Mouse (Mus musculus) CH12.LX (cell line): Measurements from ENCODE around the gene Nudt21. TPM values are rescaled to one million over a fixed set of nuclear protein-coding genes. Genes with fewer than 3 reads are reported as not detected.
A peak's percentile ranks its signal among the peaks of the same experiment; 100 is the strongest.

ENCODE experiments used
- DNase-seq: peaks from one replicate; pipeline ENCODE4 v3.0.0-alpha.2; 2013; ENCODE audit errors: extremely low read depth
- H3K27ac ChIP-seq: 2 replicates; pipeline ENCODE4 v1.5.1; 2012; ENCODE audit warnings: low read depth, mild to moderate bottlenecking, control low read depth, moderate library complexity; ENCODE audit not compliant: insufficient read depth
- H3K27me3 ChIP-seq: replicated peaks from 2 replicates; pipeline ENCODE3; 2012; ENCODE audit warnings: inconsistent platforms
- H3K36me3 ChIP-seq, 2 experiments: replicated peaks in 1 of 2; 2 replicates each; pipeline versions ENCODE3 to v1.6.1; 2012; ENCODE audit warnings: inconsistent platforms in 1 of 2, low read length in 1 of 2, mild to moderate bottlenecking in 1 of 2, mixed read lengths in 1 of 2, moderate library complexity in 1 of 2; ENCODE audit not compliant: control insufficient read depth in 1 of 2, insufficient read depth in 1 of 2
- H3K4me1 ChIP-seq, 2 experiments: 2 replicates each; pipeline ENCODE4 v1.6.1; 2012; ENCODE audit warnings: inconsistent platforms in 1 of 2, moderate library complexity in 1 of 2; ENCODE audit not compliant: insufficient read depth in 2 of 2, control insufficient read depth in 1 of 2
- H3K4me2 ChIP-seq: 2 replicates; pipeline ENCODE4 v1.6.1; 2012; ENCODE audit warnings: low read depth, mild to moderate bottlenecking, control low read depth; ENCODE audit not compliant: poor library complexity, insufficient read depth, severe bottlenecking
- H3K4me3 ChIP-seq, 3 experiments: fragments of 150-350 bp in 1 of 3; sonication (generic) in 1 of 3; replicated peaks in 1 of 3; 2 replicates each; pipeline versions ENCODE3 to v1.5.1; 2011 to 2012; ENCODE audit warnings: low read depth in 2 of 3, low read length in 2 of 3, mild to moderate bottlenecking in 2 of 3, moderate library complexity in 2 of 3, control low read depth in 1 of 3, improper control_type of control experiment in 1 of 3, inconsistent platforms in 1 of 3, mixed read lengths in 1 of 3; ENCODE audit not compliant: poor library complexity in 1 of 3
- H3K79me2 ChIP-seq: replicated peaks from 2 replicates; pipeline ENCODE4 v1.6.1; 2012; ENCODE audit warnings: mild to moderate bottlenecking, moderate library complexity; ENCODE audit not compliant: control insufficient read depth, poor library complexity, insufficient read depth, severe bottlenecking; ENCODE audit errors: extremely low read depth
- H3K9ac ChIP-seq: 2 replicates; pipeline ENCODE4 v1.6.1; 2012; ENCODE audit warnings: low read depth, mild to moderate bottlenecking, control low read depth, moderate library complexity; ENCODE audit not compliant: insufficient read depth
- H3K9me3 ChIP-seq: replicated peaks from 2 replicates; pipeline ENCODE3; 2012; ENCODE audit warnings: low read length, inconsistent platforms, mixed read lengths
- CTCF ChIP-seq, 2 experiments: IDR thresholded peaks in 1 of 2; conservative IDR thresholded peaks in 1 of 2; 2 replicates each; pipeline ENCODE4 v1.5.1; 2011 to 2012; ENCODE audit warnings: low read depth in 2 of 2, low read length in 2 of 2, improper control_type of control experiment in 1 of 2, inconsistent platforms in 1 of 2, mild to moderate bottlenecking in 1 of 2, moderate library complexity in 1 of 2
- E2F4 ChIP-seq: IDR thresholded peaks from 2 replicates; pipeline ENCODE4 v1.6.1; 2011; ENCODE audit warnings: low read depth, low read length, improper control_type of control experiment; ENCODE audit not compliant: insufficient replicate concordance
- ETS1 ChIP-seq: conservative IDR thresholded peaks from 2 replicates; pipeline ENCODE4 v1.6.1; 2012; ENCODE audit warnings: low read depth, mild to moderate bottlenecking, inconsistent platforms, low read length, improper control_type of control experiment, moderate library complexity
- HCFC1 ChIP-seq: IDR thresholded peaks from 2 replicates; pipeline ENCODE4 v1.6.1; 2012; ENCODE audit warnings: low read depth, mild to moderate bottlenecking, inconsistent platforms, low read length, improper control_type of control experiment
- IRF4 ChIP-seq: IDR thresholded peaks from 2 replicates; pipeline ENCODE4 v1.6.1; 2014; ENCODE audit warnings: low read depth, mild to moderate bottlenecking, inconsistent platforms, low read length, improper control_type of control experiment
- JUN ChIP-seq: IDR thresholded peaks from 2 replicates; pipeline ENCODE4 v1.6.1; 2011; ENCODE audit warnings: low read depth, mild to moderate bottlenecking, low read length, improper control_type of control experiment, moderate library complexity; ENCODE audit not compliant: insufficient read depth
- KAT2A ChIP-seq: IDR thresholded peaks from 2 replicates; pipeline ENCODE4 v1.6.1; 2012; ENCODE audit warnings: low read length, improper control_type of control experiment, inconsistent platforms; ENCODE audit not compliant: insufficient replicate concordance
- MAX ChIP-seq: IDR thresholded peaks from 2 replicates; pipeline ENCODE4 v1.6.1; 2011; ENCODE audit warnings: low read length, improper control_type of control experiment
- MAZ ChIP-seq: IDR thresholded peaks from 2 replicates; pipeline ENCODE4 v1.6.1; 2012; ENCODE audit warnings: low read depth, mild to moderate bottlenecking, inconsistent platforms, low read length, improper control_type of control experiment, moderate library complexity
- MYC ChIP-seq: IDR thresholded peaks from 2 replicates; pipeline ENCODE4 v1.6.1; 2011; ENCODE audit warnings: low read depth, mild to moderate bottlenecking, improper control_type of control experiment, low read length
- NRF1 ChIP-seq: IDR thresholded peaks from 2 replicates; pipeline ENCODE4 v1.6.1; 2014; ENCODE audit warnings: low read depth, mild to moderate bottlenecking, inconsistent platforms, low read length, improper control_type of control experiment, moderate library complexity
- PAX5 ChIP-seq: IDR thresholded peaks from 2 replicates; pipeline ENCODE4 v1.6.1; 2012; ENCODE audit warnings: low read length, inconsistent platforms, mixed read lengths
- SMC3 ChIP-seq: IDR thresholded peaks from 2 replicates; pipeline ENCODE4 v1.6.1; 2011; ENCODE audit warnings: low read depth, low read length, improper control_type of control experiment
- TBP ChIP-seq: conservative IDR thresholded peaks from 2 replicates; pipeline ENCODE4 v1.6.1; 2011; ENCODE audit warnings: low read depth, low read length, improper control_type of control experiment
- TCF12 ChIP-seq: IDR thresholded peaks from 2 replicates; pipeline ENCODE4 v1.6.1; 2014; ENCODE audit warnings: low read depth, mild to moderate bottlenecking, inconsistent platforms, low read length, improper control_type of control experiment
- USF1 ChIP-seq: IDR thresholded peaks from 2 replicates; pipeline ENCODE4 v1.6.1; 2014; ENCODE audit warnings: low read depth, mild to moderate bottlenecking, inconsistent platforms, low read length, improper control_type of control experiment
- ZC3H11A ChIP-seq: IDR thresholded peaks from 2 replicates; pipeline ENCODE4 v1.6.1; 2012; ENCODE audit warnings: low read depth, mild to moderate bottlenecking, inconsistent platforms, low read length, improper control_type of control experiment
- ZKSCAN1 ChIP-seq: IDR thresholded peaks from 2 replicates; pipeline ENCODE4 v1.6.1; 2012; ENCODE audit warnings: low read depth, inconsistent platforms, low read length, improper control_type of control experiment, borderline replicate concordance
- dilution Hi-C: fragments of 300-500 bp; cut with MboI; formaldehyde crosslinking; loops from 2 replicates; pipeline ENCODE4 v1.14.3; 2020; ENCODE audit warnings: low sequenced_read_pairs; ENCODE audit not compliant: extremely low pct_unique_long_range_greater_than_20kb, extremely low pct_ligation_motif_present
- in situ Hi-C: fragments of 300-500 bp; cut with MboI; formaldehyde crosslinking; loops from 3 replicates; pipeline ENCODE4 v1.14.3; 2019; ENCODE audit warnings: low sequenced_read_pairs, low pct_ligation_motif_present, low pct_unique_long_range_greater_than_20kb, mixed read lengths
- polyA plus RNA-seq: library from polyadenylated mRNA; unstranded; fragments of >175 nt; gene quantifications from 2 replicates; pipeline ENCODE4 v1.2.1, GENCODE M21; 2012; ENCODE audit warnings: low read depth; ENCODE audit not compliant: insufficient read length
- total RNA-seq, 2 experiments: library from RNA; depleted of rRNA; stranded (reverse); fragments of 300-350 nt in 1 of 2; fragments of >200 nt in 1 of 2; gene quantifications; 2 replicates each; pipeline ENCODE4 v1.2.3; 2012 to 2014

The Nudt21 gene
- total and polyA plus RNA-seq, 3 experiments: 91.0 to 247 (median 142) TPM

DNA sequence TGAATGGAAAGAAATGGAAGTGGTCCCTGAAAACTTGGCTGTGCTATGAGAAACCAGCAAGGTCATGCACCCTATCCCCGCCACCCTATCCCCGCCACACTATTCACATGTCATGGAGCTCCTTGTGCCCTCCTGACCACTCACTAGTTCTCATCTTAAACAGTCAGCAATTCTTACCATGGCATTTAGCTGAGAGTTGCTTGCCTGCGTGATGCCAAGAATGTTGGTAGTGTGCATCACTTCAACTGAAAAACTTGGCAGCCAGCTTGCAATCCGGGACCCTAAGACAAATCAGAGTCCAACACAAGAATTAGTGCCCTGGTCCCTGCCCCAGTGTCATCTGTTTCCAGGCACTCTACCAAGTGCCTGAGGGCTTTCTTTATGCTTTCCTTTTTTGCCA lies 56.7 kb downstream of the Nudt21 start:
- Histone ChIP-seq H3K4me2 (no peak overlapping the region), H3K36me3 (peaks cover 80 to 93% of the 10 kb centered on the region in 2 experiments), H3K27ac (no peak overlapping the region), H3K9ac (no peak overlapping the region), H3K9me3 (peaks cover 2% of the 10 kb centered on the region), H3K4me1 (peaks cover 0 to 4% of the 10 kb centered on the region in 2 experiments; a peak in 1 of 4 replicates), H3K27me3 (no peaks in the 10 kb centered on the region), H3K4me3 (no peak overlapping the region), H3K79me2 (no peaks in the 10 kb centered on the region; the same call in 1 of the 2 replicates)
- no peak for TF ChIP-seq IRF4
- TF ChIP-seq E2F4: no peak
- no peak for DNase-seq
- dilution Hi-C loops: no loop called here
- in situ Hi-C loops: no loop called here

DNA sequence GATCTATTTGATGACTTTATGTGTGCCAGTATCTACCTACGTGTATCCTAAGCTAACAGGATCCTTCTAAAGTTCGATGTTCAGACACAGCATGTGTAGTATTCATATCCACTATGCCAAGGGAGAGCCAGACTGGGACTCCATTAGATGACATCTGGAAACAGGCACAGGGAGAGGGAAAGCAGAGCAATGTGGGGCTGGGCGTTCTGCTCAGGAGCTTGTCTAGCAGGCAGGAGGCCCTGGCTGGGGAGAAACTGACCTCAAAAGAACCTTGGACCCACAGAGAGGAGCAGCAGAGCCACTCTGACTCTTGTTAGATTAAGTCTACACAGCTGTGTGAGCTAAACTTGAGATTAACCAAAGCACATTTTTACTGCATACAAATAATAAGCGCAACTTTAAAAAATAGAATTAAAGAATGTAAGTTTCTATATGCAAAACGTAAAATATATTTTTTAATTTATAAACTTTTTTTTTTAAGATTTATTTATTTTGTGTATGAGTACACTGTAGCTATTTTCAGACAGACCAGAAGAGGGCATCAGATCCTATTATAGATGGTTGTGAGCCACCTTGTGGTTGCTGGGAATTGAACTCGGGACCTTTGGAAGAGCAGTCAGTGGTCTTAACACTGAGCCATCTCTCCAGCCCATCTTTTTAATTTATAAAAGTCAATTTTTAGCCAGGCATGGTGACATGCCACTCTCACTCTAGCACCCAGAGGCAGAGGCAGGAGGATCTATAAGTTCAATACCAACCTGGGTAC lies 60.2 kb downstream of the Nudt21 start:
- dilution Hi-C loops (no loop called here), in situ Hi-C loops (no loop called here)
- peaks cover 2% of the 10 kb centered on the region for H3K9me3 ChIP-seq
- H3K36me3 ChIP-seq: peaks cover 84 to 92% of the 10 kb centered on the region in 2 experiments
- DNase-seq: no peak
- H3K27ac ChIP-seq: no peak overlapping the region
- H3K4me2 ChIP-seq: no peak overlapping the region
- TF ChIP-seq TBP: no peak
- peak in 1 of 2 experiments; percentile 41; a peak in 2 of 4 replicates for TF ChIP-seq CTCF (conservative IDR thresholded peaks at IDR 0.05 in 1 of 2, IDR thresholded peaks at IDR 0.05 in 1 of 2; ENCODE audit: low read depth in 2 of 2, low read length in 2 of 2)
- no peaks in the 10 kb centered on the region for H3K27me3 ChIP-seq
- no peak overlapping the region for H3K4me3 ChIP-seq
- H3K4me1 ChIP-seq: no peaks in the 10 kb centered on the region; a peak in 1 of 4 replicates
- no peaks in the 10 kb centered on the region for H3K79me2 ChIP-seq
- H3K9ac ChIP-seq: no peak overlapping the region

DNA sequence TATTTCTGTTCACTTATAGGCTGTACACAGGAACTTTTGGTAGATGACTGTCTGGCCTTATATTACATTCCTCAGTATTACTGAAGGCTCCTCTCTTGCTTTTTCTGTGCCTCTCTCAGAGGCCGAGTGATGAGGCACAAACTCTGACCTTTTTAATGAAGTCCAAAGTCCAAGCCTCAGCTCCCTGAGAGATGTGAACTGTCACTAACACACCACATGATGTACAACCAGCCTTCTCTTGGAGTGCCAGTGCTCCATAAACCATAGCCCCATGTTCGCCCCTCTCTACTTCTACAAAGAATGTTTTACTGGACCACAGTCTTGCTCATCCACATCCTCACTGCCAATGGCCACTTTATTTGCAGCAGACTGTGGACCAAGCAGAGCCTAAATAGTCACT lies 61.5 kb downstream of the Nudt21 start:
- Histone ChIP-seq H3K4me3 (no peak overlapping the region), H3K27ac (no peak overlapping the region), H3K9ac (no peak overlapping the region), H3K79me2 (no peaks in the 10 kb centered on the region), H3K4me1 (no peaks in the 10 kb centered on the region), H3K36me3 (peaks cover 75 to 91% of the 10 kb centered on the region in 2 experiments), H3K27me3 (no peaks in the 10 kb centered on the region), H3K9me3 (peaks cover 2% of the 10 kb centered on the region), H3K4me2 (no peak overlapping the region)
- in situ Hi-C loops (no loop called here), dilution Hi-C loops (no loop called here)
- DNase-seq: no peak
- TF ChIP-seq NRF1 (no peak), USF1 (no peak), ZKSCAN1 (no peak), JUN (no peak), SMC3 (no peak), HCFC1 (no peak), PAX5 (no peak), TCF12 (no peak), MAZ (no peak), ETS1 (no peak), MAX (no peak), MYC (no peak), E2F4 (no peak), KAT2A (no peak), TBP (no peak), ZC3H11A (no peak)
